Mouse (Mus musculus): ENCODE measurements around the gene Runx1. TPM values are rescaled to one million over a fixed set of nuclear protein-coding genes. Genes with fewer than 3 reads are reported as not detected.

The Runx1 gene
- polyA plus RNA-seq, 1 experiment = 322 TPM

- peaks cover 97% of the 10 kb centered on the region for H3K4me1 ChIP-seq
- no peaks in the 10 kb centered on the region for H3K9me3 ChIP-seq
- TF ChIP-seq FLI1 (IDR thresholded peaks at IDR 0.05; ENCODE audit: low read length) = no peak
- TF ChIP-seq GATA1 (IDR thresholded peaks at IDR 0.05; ENCODE audit: borderline replicate concordance, low read length) = no peak
- H3K36me3 ChIP-seq (replicated peaks; ENCODE audit: low read length) = peaks cover 96% of the 10 kb centered on the region
- H3K4me3 ChIP-seq (replicated peaks) = no peak overlapping the region
- no peaks in the 10 kb centered on the region for H3K27me3 ChIP-seq (replicated peaks)
These were observed 209.1 kb downstream of the Runx1 start for GRCm38 (mm10) chr16:92616839-92617238.

- Histone ChIP-seq H3K4me3 (replicated peaks) (no peak overlapping the region), H3K27me3 (replicated peaks) (no peaks in the 10 kb centered on the region), H3K9me3 (no peaks in the 10 kb centered on the region), H3K4me1 (peaks cover 97% of the 10 kb centered on the region), H3K36me3 (replicated peaks; ENCODE audit: low read length) (peaks cover 96% of the 10 kb centered on the region)
- TF ChIP-seq GATA1 (IDR thresholded peaks at IDR 0.05; ENCODE audit: borderline replicate concordance, low read length) (no peak), FLI1 (IDR thresholded peaks at IDR 0.05; ENCODE audit: low read length) (no peak)
These were observed 210.6 kb downstream of the Runx1 start for GRCm38 (mm10) chr16:92615234-92615799.

- H3K36me3 ChIP-seq (replicated peaks; ENCODE audit: low read length) = peaks cover 100% of the 10 kb centered on the region
- H3K9me3 ChIP-seq = no peaks in the 10 kb centered on the region
- TF ChIP-seq GATA1 (IDR thresholded peaks at IDR 0.05; ENCODE audit: borderline replicate concordance, low read length) (no peak), FLI1 (IDR thresholded peaks at IDR 0.05; ENCODE audit: low read length) (no peak)
These were observed 213.4 kb downstream of the Runx1 start for GRCm38 (mm10) chr16:92612546-92612945.

GRCm38 (mm10) chr16:92611641-92612149 lies 214.3 kb downstream of the Runx1 start:
- no peak for TF ChIP-seq FLI1 (IDR thresholded peaks at IDR 0.05; ENCODE audit: low read length)
- no peak for TF ChIP-seq GATA1 (IDR thresholded peaks at IDR 0.05; ENCODE audit: borderline replicate concordance, low read length)
- peaks cover 100% of the 10 kb centered on the region for H3K36me3 ChIP-seq (replicated peaks; ENCODE audit: low read length)

More at GRCm38 (mm10) chr16:92612546-92612945, 213.4 kb downstream of the Runx1 start:
- Histone ChIP-seq H3K27me3 (replicated peaks) (no peaks in the 10 kb centered on the region), H3K4me3 (replicated peaks) (no peak overlapping the region), H3K4me1 (peaks cover 98% of the 10 kb centered on the region)

GRCm38 (mm10) chr16:92610464-92610863 lies 215.5 kb downstream of the Runx1 start:
- TF ChIP-seq FLI1 (IDR thresholded peaks at IDR 0.05; ENCODE audit: low read length) = no peak
- Histone ChIP-seq H3K4me3 (replicated peaks) (no peak overlapping the region), H3K36me3 (replicated peaks; ENCODE audit: low read length) (peaks cover 100% of the 10 kb centered on the region), H3K9me3 (peaks cover 5% of the 10 kb centered on the region; the same call in 1 of the 2 replicates), H3K27me3 (replicated peaks) (no peaks in the 10 kb centered on the region), H3K4me1 (peaks cover 90% of the 10 kb centered on the region)

More at GRCm38 (mm10) chr16:92611641-92612149, 214.3 kb downstream of the Runx1 start:
- Histone ChIP-seq H3K4me3 (replicated peaks) (no peak overlapping the region), H3K9me3 (no peaks in the 10 kb centered on the region), H3K4me1 (peaks cover 98% of the 10 kb centered on the region), H3K27me3 (replicated peaks) (no peaks in the 10 kb centered on the region)

GRCm38 (mm10) chr16:92609717-92610077 lies 216.3 kb downstream of the Runx1 start:
- Histone ChIP-seq H3K36me3 (replicated peaks; ENCODE audit: low read length) (peaks cover 99% of the 10 kb centered on the region), H3K4me3 (replicated peaks) (no peak overlapping the region), H3K4me1 (peaks cover 82% of the 10 kb centered on the region), H3K27me3 (replicated peaks) (no peaks in the 10 kb centered on the region), H3K9me3 (peaks cover 5% of the 10 kb centered on the region; the same call in 1 of the 2 replicates)
- no peak for TF ChIP-seq GATA1 (IDR thresholded peaks at IDR 0.05; ENCODE audit: borderline replicate concordance, low read length)
- TF ChIP-seq FLI1 (IDR thresholded peaks at IDR 0.05; ENCODE audit: low read length) = no peak

GRCm38 (mm10) chr16:92609006-92609716 lies 216.8 kb downstream of the Runx1 start:
- no peak for TF ChIP-seq FLI1 (IDR thresholded peaks at IDR 0.05; ENCODE audit: low read length)
- no peak for TF ChIP-seq GATA1 (IDR thresholded peaks at IDR 0.05; ENCODE audit: borderline replicate concordance, low read length)
- Histone ChIP-seq H3K27me3 (replicated peaks) (no peaks in the 10 kb centered on the region), H3K36me3 (replicated peaks; ENCODE audit: low read length) (peaks cover 99% of the 10 kb centered on the region), H3K4me1 (peaks cover 78% of the 10 kb centered on the region), H3K4me3 (replicated peaks) (no peak overlapping the region), H3K9me3 (peaks cover 5% of the 10 kb centered on the region; the same call in 1 of the 2 replicates)

- no peaks in the 10 kb centered on the region for H3K27me3 ChIP-seq (replicated peaks)
- no peak for TF ChIP-seq FLI1 (IDR thresholded peaks at IDR 0.05; ENCODE audit: low read length)
- TF ChIP-seq GATA1 (IDR thresholded peaks at IDR 0.05; ENCODE audit: borderline replicate concordance, low read length) = no peak
- H3K9me3 ChIP-seq = peaks cover 5% of the 10 kb centered on the region; the same call in 1 of the 2 replicates
- H3K4me3 ChIP-seq (replicated peaks) = peak overlapping the region; percentile 83
- H3K36me3 ChIP-seq (replicated peaks; ENCODE audit: low read length) = peaks cover 97% of the 10 kb centered on the region
- peaks cover 74% of the 10 kb centered on the region for H3K4me1 ChIP-seq
These were observed 217.6 kb downstream of the Runx1 start for GRCm38 (mm10) chr16:92608180-92608960.

GRCm38 (mm10) chr16:92606491-92606965 lies 219.4 kb downstream of the Runx1 start:
- Histone ChIP-seq H3K4me1 (peaks cover 60% of the 10 kb centered on the region), H3K4me3 (replicated peaks) (no peak overlapping the region), H3K36me3 (replicated peaks; ENCODE audit: low read length) (peaks cover 83% of the 10 kb centered on the region), H3K27me3 (replicated peaks) (no peaks in the 10 kb centered on the region), H3K9me3 (peaks cover 5% of the 10 kb centered on the region; the same call in 1 of the 2 replicates)
- TF ChIP-seq FLI1 (IDR thresholded peaks at IDR 0.05; ENCODE audit: low read length) (no peak), GATA1 (IDR thresholded peaks at IDR 0.05; ENCODE audit: borderline replicate concordance, low read length) (no peak)

All from megakaryocyte, embryonic 14.5 days (primary cell).